Mouse (Mus musculus) CH12F3 (cell line): ENCODE measurements around the gene Blvrb.

ENCODE experiments used
- in situ Hi-C: fragments of 300-500 bp; cut with MboI; formaldehyde crosslinking; loops from 2 replicates; pipeline ENCODE4 v1.14.3; 2020; ENCODE audit warnings: low sequenced_read_pairs

The Blvrb gene

DNA sequence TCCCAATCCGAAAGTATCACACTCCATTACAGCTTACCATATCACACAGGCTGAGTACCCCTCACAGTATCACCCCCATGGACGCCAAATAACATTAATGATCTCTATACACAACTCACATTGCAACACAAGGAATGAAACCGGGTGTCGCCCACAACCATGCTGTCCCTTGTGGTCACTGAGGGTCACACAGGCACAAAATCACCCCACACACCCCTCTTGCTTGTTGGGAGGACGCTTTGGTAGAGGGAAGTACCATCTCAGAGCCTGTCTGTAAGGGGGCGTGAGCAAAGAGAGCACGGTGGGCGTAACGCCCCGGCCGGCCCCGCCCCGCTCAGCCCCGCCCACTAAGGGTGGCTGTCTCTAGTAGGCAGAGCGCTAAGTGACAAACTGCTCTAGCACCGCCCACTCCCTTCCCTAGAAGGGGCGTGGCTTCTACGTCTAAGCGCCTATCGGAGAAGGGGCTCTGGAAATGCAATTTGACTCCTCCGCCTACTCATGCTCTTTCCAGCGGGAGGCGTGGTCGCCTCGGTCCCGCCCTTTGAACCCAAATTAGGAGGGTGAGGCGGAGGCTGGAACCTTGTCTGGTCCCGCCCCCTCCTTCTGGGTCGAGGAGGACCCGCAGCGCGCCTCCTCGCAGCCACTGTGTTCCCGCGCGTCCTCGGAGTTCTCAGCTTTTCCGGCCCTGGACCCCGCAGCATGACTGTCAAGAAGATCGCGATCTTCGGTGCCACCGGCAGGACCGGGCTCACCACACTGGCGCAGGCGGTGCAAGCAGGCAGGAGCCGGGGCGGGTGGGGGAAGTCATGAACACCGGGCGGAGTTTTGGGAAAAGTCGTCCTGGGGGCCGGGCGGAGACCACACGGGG lies at the start of gene Blvrb, which contains the start of gene Sptbn4:
Blvrb (plus strand) TSS at position 560 of the 868 bp plus-strand sequence.
Sptbn4 (minus strand) TSS at position 268 of the 868 bp plus-strand sequence.
- in situ Hi-C loops, result no loop called here

DNA sequence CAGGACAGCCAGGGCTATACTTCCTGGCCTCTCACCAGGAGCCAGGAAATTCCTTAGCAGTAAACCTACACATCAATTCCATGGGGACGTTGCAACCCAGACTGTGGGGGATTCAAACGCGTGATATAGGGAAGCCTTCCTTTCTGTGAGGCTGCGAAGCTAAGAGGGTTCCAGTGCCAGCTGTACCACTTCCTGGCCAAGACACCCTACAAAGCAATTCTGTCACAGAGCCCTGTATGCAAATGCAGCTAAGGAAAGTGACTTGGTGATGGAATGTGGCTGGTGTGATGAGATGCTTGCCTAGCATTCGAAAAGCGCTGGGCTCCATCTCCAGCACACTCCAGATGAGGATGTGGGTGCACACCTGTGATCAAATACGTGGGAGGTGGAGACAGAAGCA lies 47.2 kb upstream of the Blvrb start:
- in situ Hi-C loops, result no loop called here

DNA sequence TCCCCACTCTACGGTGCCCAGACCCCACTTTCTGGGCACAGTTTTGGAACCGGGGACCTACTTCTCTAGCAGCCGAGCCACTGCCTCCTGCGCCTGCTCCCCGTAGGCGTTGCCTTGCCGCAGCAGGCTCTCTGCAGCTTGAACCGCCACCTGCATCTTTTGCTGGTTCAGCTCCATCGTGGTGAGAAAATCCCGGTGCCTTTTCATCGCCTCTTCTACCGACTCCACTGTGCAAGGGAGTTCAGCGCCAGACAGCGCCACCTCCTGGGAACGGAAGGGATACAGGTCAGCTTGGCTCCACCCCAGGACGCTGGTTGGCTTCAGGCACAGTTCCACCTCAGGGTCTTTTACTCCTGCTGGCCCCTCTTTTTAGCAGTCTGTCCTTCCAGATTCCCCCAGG lies 45.1 kb upstream of the Blvrb start:
- in situ Hi-C loops, result no loop called here

DNA sequence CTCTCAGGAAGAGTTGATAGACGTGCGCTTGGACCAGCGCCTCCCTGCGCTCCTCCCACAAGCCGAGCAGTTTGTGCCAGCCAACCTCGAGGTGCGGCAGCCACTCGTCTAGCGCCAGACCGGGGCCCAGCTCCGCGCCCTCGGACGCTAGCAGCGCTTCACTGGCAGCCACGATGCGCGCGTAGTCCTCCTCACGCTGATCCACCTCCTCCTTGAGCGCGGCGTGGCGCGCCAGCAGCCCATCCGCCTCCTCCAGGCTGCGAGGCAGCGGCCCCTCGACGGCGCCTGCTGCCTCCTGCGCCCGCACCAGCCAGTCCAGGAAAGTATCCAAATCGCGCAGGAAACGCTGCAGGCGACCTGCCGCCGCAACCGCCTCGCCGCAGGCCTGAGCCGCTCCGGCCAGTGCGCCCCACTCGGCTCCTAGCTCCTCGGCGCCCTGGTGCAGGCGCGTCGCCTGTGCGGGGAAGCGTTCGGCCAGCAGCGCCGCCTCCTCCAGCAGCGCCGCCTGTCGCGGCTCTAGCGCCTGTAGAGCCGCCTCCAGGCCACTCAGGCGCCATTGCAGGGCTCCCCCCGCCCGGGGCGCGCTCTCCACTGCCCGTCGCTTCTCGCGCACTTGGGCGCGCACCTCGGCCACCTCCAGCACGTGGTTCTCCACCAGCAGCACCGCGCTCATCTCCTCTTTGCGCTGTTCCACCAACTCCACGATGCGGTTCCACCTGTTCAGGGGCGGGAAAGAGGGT lies 43.4 kb upstream of the Blvrb start:
- in situ Hi-C loops, result no loop called here

DNA sequence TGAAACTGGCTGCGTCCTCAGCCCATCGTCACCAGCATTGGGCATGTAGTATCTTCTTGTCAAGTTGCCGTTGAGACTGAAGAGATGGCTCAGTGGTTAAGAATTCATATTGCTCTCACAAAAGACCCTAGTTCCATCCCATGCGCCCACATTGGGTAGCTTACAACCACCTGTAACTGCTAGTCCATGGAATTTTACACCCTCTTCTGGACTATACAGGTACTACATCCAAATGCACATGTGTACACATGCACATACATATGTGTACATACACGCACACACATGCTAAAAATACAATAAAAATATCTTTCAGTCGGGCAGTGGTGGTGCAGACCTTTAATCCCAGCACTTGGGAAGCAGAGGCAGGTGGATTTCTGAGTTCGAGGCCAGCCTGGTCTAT lies 41.3 kb upstream of the Blvrb start:
- in situ Hi-C loops, result no loop called here

DNA sequence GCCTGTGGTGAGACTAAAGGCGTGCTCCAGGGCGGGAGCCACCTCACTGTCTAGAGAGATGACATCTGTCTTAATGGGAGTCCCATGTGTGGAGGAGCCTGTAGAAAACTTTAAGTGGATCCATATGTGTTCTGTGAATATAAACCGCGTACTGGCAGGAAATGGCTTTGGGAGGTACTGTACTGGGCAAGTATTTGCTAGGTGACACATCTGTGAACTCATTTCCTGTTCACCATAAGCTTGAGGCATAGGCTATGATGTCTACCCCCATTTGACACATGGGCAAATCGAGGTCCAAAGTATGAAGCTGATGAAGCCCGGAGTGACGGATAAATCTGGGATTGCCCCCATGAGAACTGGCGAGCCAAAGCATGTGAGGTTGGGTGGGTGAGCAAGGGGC lies 40.0 kb upstream of the Blvrb start:
- in situ Hi-C loops, result no loop called here

DNA sequence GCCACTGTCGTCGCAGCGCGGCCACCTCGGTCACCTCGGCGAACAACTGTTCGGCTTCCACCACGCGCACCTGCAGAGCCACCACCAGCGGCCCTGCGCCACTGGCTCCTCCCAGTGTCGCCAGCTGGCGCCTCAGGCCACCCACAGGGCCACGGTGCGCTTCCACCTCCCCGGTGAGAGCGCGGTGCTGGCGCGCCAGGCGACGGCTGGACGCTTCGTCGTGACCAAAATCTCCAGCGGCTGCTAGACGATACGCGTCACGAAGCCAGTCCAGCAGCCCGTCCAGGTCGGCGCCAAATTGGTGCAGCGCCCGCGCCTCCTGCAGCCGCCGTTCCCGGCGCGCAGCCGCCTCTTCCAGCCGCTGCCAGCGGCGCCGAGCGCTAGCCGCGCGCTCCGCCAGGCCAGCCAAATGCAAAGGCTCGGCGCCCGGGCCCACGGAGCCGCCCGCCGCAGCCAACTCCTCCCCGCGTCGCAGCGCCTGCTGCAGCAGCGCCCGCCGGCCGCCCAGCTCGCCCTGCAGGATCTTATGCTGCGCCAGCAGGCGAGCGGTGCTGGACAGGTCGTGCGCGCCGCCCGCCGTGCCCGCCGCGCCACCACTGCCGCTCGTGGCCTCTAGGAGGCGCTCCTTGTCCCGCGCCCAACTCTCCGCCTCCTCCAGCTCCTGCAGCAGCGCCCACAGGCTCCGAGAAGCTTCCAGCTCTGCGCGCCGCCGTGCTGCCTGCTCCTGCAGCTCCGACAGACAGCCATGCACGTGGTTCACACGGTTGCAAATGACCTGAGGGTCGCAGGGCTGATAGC lies 39.2 kb upstream of the Blvrb start:
- in situ Hi-C loops, result no loop called here

DNA sequence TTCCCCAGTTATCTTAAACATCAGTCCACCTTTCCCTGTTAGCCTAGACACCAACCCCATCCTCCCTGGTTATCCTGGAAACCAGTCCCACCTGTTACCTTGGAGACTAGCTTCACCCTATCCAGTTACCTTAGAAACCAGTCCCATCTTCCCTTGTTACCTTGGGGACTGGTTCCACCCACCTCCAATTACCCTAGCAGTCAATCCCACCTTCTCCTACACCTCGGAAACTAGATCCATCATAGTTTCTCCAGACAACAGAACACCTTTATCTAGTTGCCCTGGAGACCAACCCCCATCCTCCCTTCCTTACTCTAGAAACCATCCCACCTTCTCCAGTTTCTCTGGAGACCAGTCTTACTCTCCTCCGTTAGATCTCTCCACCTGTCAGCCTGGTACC lies 30.6 kb upstream of the Blvrb start:
- in situ Hi-C loops, result no loop called here

DNA sequence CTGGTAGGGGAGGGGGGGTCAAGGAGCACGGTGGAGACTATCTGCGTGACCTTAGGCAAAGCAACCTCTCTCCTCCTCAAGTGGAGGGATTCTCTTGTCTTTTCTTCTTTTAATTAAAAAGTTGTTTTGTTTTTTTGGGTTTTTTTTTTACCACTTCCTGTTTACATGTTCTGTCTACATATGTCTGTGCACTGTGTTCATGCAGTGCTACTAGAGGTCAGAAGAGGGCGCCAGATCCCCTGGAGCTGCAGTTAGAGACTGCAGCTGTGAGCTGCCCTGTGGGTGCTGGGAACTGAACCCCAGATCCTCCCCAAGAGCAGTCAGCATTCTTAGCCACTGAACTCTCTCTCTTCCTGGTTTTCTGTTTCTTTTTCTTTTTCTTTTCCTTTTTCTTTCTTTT lies 28.7 kb upstream of the Blvrb start:
- in situ Hi-C loops, result no loop called here

DNA sequence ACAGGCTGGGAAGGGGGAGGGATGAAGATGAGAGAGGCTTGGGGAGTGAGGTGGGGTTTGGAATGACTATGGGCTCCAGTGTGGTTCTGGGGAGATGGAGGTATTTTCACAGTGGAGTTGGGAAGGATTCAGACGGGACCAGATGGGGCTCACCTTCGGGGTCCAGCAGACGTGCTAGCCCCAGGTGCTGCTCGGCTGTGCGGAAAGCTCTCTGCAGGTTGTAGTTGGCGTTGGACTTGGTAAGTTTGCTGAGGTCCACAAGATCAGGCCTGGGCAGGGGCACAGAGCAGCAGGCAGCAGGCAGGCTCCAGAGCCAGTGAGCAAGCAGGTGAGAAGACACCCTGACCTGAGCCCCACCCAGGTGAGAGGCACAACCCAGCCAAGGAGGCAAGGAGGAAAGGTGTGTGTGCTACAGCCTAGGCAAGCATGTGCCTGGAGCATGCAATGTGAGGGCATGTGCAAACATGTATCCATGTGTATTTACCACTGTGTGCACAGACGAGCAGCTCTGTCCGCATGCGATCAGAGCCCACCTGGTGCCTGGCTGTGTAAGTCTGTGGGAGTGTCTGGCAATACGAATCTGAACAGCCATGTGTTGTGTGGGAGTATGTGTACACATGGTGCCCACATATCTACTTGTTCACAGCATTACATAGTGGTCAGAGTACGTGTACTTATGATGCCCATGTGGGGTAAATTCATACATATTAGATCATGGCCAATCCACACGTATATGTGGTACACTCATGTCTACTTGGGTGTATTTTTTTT lies 24.0 kb upstream of the Blvrb start:
- in situ Hi-C loops, result no loop called here

DNA sequence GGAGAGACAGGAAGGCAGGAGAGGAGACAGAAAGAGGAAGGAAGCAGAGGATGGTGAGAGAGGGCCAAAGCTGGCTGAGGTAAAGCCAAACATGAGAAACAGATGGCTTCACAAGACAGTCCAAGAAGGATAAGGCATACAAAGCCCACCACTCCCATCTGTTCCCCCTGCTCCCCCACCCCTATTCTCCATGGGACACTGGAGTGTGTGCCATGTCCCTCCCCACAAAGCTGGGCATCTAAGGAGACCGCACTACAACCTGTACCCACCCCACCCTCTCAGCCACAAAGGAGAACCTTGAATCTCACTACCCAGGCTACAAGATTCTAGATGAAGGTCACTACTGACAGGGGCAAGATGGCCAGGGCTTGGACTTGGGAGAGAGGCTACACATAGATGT lies 20.4 kb upstream of the Blvrb start:
- in situ Hi-C loops, result no loop called here

DNA sequence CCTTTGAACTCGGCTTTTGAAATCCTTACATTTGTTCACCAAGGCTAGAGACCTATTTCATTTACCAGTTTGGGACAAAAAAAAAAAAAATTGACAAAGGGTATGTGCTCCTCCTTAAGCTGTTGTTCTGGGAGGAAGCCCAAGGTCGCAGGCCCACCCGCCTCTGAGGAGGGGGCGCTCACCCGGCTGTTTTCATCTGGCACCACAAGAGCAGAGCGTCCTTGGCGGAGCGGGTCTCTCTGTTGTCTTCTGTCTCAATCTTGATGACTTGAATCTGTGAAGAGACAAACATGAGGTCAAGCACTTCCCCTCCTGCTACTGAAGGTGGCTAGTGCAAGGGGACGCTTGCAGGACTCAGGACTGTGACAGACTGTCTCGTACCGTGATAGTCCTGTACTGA lies 19.8 kb upstream of the Blvrb start:
- in situ Hi-C loops, result no loop called here

DNA sequence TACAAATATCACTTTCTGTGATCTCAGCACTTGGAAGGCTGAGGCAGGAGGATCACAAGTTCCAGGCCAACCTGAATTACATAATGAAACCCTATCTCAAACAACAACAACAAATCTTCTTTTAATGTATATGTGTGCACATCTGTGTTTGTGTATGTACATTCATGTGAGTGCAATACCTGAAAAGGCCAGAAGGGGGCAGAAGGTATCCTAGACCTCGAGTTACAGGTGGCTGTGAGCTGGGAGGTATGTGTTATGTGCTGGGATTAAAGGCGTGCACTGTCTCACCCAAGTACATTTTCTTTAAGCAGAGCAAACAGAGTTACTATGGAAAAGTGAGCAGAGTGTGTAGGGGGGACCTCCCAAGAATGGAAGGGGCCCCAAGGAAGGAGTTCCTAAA lies 18.6 kb upstream of the Blvrb start:
- in situ Hi-C loops, result no loop called here

DNA sequence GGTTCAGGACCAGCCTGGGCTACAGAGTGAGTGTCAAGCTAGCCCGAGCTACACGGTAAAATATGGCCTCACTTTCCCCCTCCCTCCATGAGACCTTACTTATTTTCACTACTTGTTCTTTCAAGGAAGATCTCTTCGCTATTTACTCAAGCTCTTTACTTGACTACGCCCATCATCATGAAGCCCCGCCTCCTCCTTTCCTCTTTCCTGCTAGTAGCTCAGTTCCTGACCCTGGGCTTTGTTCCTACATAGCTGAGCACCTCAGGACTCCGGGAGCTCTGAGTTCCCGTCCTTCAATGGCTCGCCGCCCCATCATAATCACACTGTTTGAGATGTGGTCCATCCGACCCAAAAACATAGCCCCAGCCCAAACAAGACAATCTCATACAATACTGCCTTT lies 14.4 kb upstream of the Blvrb start:
- in situ Hi-C loops, result no loop called here

DNA sequence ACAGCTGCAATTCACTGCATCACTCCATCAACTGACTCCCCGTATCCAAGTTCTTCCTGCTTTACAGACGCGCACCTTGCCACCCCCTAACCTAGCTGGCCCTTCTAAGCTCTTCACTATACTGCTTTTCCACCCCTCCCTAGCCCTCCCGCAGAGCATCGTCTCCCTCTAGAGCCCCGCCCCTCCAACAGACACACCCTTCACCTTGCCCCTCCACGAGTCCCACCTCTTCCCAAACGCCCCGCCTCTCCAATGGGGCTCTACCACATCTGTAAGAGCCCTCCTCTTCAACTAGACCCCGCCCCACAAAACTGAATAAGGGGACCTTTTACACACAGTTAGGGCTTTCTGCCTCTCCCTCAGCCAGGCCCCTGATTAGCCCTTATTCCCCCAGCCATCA lies 14.0 kb upstream of the Blvrb start:
- in situ Hi-C loops, result no loop called here

DNA sequence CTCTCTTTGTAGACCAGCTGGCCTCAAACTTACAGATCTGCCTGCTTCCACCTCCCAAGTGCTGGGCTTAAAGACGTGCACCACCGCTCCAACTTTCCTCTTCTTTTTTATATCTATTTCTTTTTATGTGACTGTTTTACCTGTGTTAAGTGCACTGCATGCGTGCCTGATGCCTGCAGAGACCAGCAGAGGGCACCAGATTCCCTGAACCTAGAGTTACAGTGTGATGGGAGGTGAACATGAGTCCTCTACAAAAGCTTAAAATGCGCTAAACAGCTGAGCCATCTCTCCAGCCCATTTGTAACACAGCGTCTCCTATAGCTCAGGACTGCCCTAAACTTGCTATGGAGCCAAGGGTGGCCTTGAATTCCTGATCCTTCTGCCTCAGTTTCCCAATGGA lies 10.2 kb upstream of the Blvrb start:
- in situ Hi-C loops, result no loop called here

DNA sequence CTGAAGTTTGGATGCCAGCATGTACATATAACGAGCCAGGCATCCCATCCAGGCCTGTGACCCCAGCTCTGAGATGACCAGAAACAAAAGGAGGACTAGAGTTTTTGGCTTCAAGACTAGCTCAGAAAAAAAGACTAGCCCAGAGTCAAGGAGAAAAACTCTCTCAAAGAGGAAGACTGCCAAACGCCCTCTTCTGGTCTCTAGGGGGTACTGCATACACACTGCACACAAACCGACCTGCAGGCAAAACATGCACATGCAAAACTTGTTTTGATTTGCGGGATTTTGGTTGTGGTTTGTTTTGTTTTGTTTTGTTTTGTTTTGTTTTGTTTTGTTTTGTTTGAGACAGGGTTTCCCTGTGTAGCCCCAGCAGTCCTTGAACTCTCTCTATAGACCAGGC lies 7.8 kb upstream of the Blvrb start:
- in situ Hi-C loops, result no loop called here

DNA sequence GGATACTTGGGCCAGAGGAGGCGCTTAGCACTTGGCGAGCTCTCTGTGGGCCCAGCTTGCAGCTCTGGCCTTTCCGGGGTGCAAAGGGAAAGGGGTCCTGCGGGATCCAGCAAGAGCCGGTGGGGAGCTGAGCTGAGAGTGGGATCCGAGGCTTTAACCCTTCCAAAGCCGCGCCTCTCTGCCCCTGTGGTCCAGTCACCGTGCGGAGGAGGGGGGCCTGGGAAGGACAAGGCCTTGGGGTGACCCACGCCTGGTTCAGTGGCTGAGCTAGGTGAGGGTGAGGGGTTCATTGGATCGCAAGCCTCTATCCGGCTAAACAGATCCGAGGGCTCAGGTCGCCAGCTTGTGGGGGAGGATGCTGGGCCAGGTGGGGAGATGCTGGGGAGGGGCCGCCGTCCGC lies 1.7 kb upstream of the Blvrb start:
- in situ Hi-C loops, result no loop called here

DNA sequence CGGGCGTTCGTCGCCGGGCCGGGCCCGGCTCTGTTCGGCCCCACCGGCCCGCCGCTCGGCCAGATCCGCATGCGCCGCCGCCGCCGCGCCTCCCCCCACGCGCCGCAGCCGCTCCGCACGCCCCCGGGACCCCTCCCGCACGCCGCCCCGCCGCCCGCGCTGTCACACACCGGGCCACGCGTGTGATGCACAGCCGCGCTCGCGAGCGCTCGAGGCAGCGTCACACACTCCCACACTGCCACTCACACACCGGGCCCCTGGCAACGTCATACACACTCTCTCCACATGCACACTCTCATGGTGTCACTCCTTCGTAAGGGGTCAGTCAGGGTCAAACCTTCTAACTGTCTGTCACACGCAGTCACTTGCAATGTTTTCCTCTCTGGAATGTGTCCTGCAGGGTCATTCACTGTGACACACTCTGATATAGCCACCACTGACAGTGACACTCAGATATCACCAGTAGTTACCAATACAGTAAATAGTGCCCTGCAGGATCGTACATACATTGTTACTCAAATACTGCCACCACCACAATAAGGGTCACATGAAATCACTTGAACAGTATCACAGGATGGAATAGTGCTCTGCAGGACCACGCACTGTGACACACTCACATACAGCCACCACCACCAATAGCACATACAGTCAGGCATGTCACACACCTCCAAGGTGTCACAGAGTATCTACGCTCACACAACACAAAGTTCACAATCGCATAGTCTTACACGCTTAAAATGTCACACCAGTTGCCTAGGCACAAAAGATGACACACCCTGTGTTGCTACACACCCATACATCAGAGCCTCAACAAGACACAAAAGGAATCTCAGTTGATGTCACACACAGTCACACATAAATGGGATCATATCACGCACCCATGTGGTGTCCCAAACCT lies 1.0 kb upstream of the Blvrb start:
- in situ Hi-C loops, result no loop called here
